Mouse (Mus musculus) forebrain, postnatal 0 days (tissue): ENCODE data around the gene Apba2. TPM values are rescaled to one million over a fixed set of nuclear protein-coding genes. Genes with fewer than 3 reads are reported as not detected.
A peak's percentile ranks its signal among the peaks of the same experiment; 100 is the strongest.

ENCODE experiments used
- ATAC-seq: fragments of 200-750 bp; cut with Nextera tagmentation; 2 replicates; pipeline ENCODE4 v1.8.0; 2017; ENCODE audit warnings: mild to moderate bottlenecking, moderate library complexity
- DNase-seq: peaks from one replicate; pipeline ENCODE4 v3.0.0-alpha.2; 2015
- H3K27ac ChIP-seq: fragments of 300-500 bp; sonication (generic); 2 replicates; pipeline ENCODE4 v1.5.1; 2014; ENCODE audit warnings: low read depth, mild to moderate bottlenecking, antibody characterized with exemption, low read length, moderate library complexity, mixed read lengths
- H3K27me3 ChIP-seq: fragments of 300-500 bp; sonication (generic); 2 replicates; pipeline ENCODE4 v1.6.1; 2014; ENCODE audit warnings: mild to moderate bottlenecking, low read length, mixed read lengths; ENCODE audit not compliant: insufficient read depth
- H3K36me3 ChIP-seq: fragments of 300-500 bp; sonication (generic); 2 replicates; pipeline ENCODE4 v1.6.1; 2014; ENCODE audit warnings: mild to moderate bottlenecking, moderate library complexity; ENCODE audit not compliant: insufficient read depth
- H3K4me1 ChIP-seq: fragments of 300-500 bp; sonication (generic); 2 replicates; pipeline ENCODE4 v1.6.1; 2014; ENCODE audit warnings: antibody characterized with exemption; ENCODE audit not compliant: insufficient read depth
- H3K4me2 ChIP-seq: fragments of 300-500 bp; sonication (generic); 2 replicates; pipeline ENCODE4 v1.6.1; 2014; ENCODE audit warnings: low read depth, mild to moderate bottlenecking, moderate library complexity
- H3K4me3 ChIP-seq: fragments of 300-500 bp; sonication (generic); 2 replicates; pipeline ENCODE4 v1.5.1; 2014; ENCODE audit warnings: low read depth, low read length, mixed read lengths
- H3K9ac ChIP-seq: fragments of 300-500 bp; sonication (generic); 2 replicates; pipeline ENCODE4 v1.6.1; 2014; ENCODE audit warnings: mild to moderate bottlenecking
- H3K9me3 ChIP-seq: fragments of 300-500 bp; sonication (generic); 2 replicates; pipeline ENCODE4 v1.6.1; 2016; ENCODE audit warnings: low read length
- CTCF ChIP-seq: sonication (generic); IDR thresholded peaks from 2 replicates; pipeline ENCODE4 v1.5.1; 2016; ENCODE audit warnings: antibody characterized with exemption, control low read depth, low read depth
- WGBS: fragments of 180-500 bp; shearing (Covaris S2); extraction: QIAGEN DNeasy Blood & Tissue Kit; methylation state at CpG from one replicate; pipeline ENCODE4 v1.1.7; 2014; 5-methylcytosine and 5-hydroxymethylcytosine counted together
- polyA plus RNA-seq: library from polyadenylated mRNA; unstranded; fragments of >200 nt; fragmentation: Nextera tagmentation; extraction: Ambion mirVana; gene quantifications from 2 replicates; pipeline ENCODE4 v1.2.1, GENCODE M21; 2015
- total RNA-seq: library from RNA; depleted of rRNA; stranded (reverse); fragments of >200 nt; gene quantifications from 2 replicates; pipeline ENCODE4 v1.2.3, GENCODE M21; 2014

Apba2 gene
- total and polyA plus RNA-seq, 2 experiments from 2014 or later: 227 to 332 TPM

DNA sequence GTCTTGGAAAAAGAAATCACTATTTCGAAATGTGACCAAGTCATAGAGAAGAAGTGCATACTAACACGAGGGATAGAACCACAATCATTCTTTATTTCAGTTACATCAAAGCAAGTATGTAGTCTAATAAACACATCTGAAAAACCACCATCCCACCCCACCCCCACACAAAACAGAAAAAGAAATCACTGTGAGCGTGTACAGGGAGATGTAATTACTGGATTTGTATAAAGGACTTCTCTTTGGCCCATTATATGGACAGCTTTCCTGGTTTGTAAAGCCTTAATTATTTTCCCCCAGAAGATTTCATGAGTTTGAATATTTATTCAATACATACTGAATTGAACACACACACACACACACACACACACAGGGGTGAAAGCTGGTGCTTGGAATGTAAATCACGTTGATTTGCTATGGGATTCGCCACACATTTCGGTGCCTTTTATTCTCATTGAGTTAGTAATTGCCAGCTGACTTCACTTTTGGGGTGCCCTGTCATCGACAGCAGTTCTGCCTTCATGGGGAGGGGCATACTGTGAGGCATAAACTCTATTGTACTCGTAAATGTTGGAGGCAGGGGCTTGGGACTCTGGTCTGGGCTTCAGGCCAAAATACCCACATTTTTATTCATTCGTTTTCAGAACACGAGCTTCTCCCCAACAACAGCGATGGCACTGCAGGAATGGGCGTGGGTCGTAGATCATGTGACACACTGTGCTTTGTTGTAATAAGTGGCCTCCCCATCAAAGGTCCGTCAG is 195.2 kb downstream of the Apba2 start:
- Histone ChIP-seq H3K4me3 (no peak overlapping the region), H3K36me3 (0 out of 2 replicates have a peak, but pooled peaks cover 6% of the 10 kb centered on the region), H3K27me3 (no peaks in the 10 kb centered on the region), H3K4me1 (peaks cover 21% of the 10 kb centered on the region; the same call in 1 of the 2 replicates), H3K4me2 (peak overlapping the region; percentile 28; the same call in 1 of the 2 replicates), H3K27ac (peak overlapping the region; percentile 62), H3K9ac (no peak overlapping the region), H3K9me3 (no peaks in the 10 kb centered on the region)
- TF ChIP-seq CTCF: no peak
- peak; percentile 91 for ATAC-seq
- DNase-seq: peak; percentile 75
- 17% methylated on average over 14 of the region's 14 CpGs for WGBS

DNA sequence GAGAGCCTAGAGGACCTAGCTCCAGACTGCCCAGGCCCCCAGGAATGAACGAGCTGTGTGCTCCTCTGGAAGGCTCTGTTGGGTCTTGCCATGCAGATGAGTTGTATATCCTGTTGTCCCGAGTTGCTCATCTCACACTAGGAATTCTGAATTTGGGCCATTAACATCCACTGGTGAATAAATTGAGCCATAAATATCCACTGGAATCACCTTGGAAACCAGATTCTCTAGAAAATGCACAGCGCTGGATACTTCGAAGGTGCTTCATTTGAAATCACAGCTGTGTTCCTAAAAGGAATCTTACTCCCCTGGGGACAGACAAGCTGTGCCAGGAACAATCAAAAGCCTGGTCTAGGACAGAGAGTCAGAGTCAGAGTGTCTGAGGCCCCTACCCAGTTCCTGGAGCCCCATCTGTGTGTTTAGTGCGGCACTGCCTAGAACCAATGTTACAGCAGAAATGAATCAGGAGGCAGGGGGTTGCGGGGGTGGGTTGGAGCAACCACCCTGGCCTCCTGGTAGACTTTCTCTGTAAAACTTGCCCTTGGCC is 196.4 kb downstream of the Apba2 start:
- Histone ChIP-seq H3K36me3 (0 out of 2 replicates have a peak, but pooled peaks cover 6% of the 10 kb centered on the region), H3K9me3 (no peaks in the 10 kb centered on the region), H3K4me3 (no peak overlapping the region), H3K27me3 (no peaks in the 10 kb centered on the region), H3K9ac (no peak overlapping the region), H3K4me2 (no peak overlapping the region), H3K4me1 (peaks cover 21% of the 10 kb centered on the region; the same call in 1 of the 2 replicates), H3K27ac (peak overlapping the region; percentile 62)
- no peak for TF ChIP-seq CTCF
- ATAC-seq: no peak
- WGBS: 56% methylated on average over 6 of the region's 6 CpGs
- DNase-seq: no peak

DNA sequence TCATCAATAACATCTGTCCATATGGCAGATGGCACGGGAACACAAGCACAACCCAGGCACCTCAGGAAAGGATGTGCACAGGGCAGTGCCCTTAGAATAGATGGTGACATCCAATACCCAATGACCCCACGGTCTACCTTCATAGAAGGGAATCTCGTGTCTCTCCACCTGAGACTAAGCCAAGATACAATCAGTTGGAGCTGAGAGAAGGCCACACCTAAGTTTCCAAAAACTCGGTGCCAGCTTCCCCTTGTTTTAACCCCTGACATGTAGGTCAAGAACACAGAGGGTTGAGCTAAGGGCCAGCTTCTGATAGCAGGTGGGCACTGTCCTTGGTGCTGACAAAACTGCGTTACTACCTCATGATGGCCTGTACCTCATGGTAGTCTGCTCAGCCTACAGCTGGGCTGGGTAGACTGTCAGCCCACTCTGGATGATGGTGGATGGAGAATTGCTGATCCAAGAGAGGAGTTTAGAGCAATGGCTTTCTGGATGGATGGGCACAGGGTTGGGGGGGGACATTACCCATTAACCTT is 202.6 kb downstream of the Apba2 start:
- H3K4me3 ChIP-seq: no peak overlapping the region
- DNase-seq (no peak), ATAC-seq (no peak)
- no peaks in the 10 kb centered on the region for H3K27me3 ChIP-seq
- no peaks in the 10 kb centered on the region for H3K9me3 ChIP-seq
- H3K4me1 ChIP-seq: no peaks in the 10 kb centered on the region
- no peak overlapping the region for H3K27ac ChIP-seq
- 82% methylated on average over 5 of the region's 5 CpGs for WGBS
- H3K4me2 ChIP-seq: no peak overlapping the region
- no peaks in the 10 kb centered on the region for H3K36me3 ChIP-seq
- TF ChIP-seq CTCF: no peak
- H3K9ac ChIP-seq: no peak overlapping the region

DNA sequence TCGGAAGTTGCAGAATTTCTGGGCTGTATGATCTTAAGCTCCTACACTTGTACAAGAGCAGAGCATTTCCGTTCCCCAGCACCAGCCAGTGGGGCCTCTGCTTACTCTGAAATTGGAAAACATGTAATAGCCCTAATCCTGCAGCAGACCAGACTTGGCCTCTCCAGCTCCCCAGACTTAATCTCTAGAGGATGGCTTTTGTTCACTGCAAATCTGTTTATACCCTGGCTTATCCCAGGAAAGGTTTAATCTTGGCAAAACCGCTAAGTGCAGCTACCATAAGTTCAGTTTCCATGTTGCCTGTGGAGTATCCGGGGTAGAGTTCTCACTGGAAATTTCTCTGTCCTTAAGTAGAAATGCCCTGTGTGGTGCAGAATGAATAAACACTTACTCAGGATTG is 206.7 kb downstream of the Apba2 start:
- Histone ChIP-seq H3K9me3 (no peaks in the 10 kb centered on the region), H3K4me1 (no peaks in the 10 kb centered on the region), H3K36me3 (no peaks in the 10 kb centered on the region), H3K27me3 (no peaks in the 10 kb centered on the region), H3K4me2 (no peak overlapping the region), H3K9ac (no peak overlapping the region), H3K27ac (no peak overlapping the region), H3K4me3 (no peak overlapping the region)
- no peak for TF ChIP-seq CTCF
- DNase-seq (no peak), ATAC-seq (no peak)
- WGBS: 80% methylated on average over 4 of the region's 4 CpGs

DNA sequence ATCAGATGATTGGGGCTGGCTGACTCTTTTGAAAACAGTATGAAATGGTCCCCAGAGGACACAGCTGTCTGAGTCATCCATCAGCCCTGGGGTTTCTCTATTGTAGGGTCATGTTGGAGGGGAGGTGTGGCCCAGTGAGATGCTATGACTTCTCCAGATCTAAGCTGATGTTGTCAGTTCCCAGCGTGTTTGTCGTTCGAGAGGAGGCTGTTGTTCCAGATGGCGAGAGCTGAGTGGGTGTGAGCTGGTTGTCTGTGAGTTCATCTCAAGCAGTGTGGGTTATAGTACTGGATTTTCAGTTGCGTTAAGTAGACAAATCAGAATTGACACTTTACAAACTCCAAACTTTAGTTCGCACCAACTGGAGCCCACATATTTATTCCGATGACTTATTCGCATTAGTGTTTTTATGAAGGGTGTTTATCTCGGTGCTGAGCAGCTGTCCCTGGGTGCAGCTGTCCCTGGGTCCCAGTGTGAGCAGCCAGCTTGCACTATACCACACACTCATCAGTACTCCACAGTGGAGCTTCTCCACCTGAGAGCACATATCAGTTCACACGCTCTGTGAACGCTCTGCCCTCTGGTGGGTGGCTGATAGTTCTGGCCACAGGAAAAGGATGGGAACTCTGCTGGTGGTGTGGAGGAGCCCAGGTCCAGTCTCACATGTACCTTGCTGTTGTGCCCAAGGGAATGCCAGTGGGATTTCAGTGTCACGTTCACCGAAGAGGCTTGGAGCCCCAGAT is 208.2 kb downstream of the Apba2 start:
- no peak overlapping the region for H3K27ac ChIP-seq
- no peaks in the 10 kb centered on the region for H3K27me3 ChIP-seq
- H3K9me3 ChIP-seq: no peaks in the 10 kb centered on the region
- WGBS: 82% methylated on average over 13 of the region's 13 CpGs
- no peak overlapping the region for H3K9ac ChIP-seq
- peak; percentile 26 for DNase-seq
- peak; percentile 62 for ATAC-seq
- H3K36me3 ChIP-seq: no peaks in the 10 kb centered on the region
- no peaks in the 10 kb centered on the region for H3K4me1 ChIP-seq
- TF ChIP-seq CTCF: peak; percentile 67
- H3K4me3 ChIP-seq: no peak overlapping the region
- no peak overlapping the region for H3K4me2 ChIP-seq

DNA sequence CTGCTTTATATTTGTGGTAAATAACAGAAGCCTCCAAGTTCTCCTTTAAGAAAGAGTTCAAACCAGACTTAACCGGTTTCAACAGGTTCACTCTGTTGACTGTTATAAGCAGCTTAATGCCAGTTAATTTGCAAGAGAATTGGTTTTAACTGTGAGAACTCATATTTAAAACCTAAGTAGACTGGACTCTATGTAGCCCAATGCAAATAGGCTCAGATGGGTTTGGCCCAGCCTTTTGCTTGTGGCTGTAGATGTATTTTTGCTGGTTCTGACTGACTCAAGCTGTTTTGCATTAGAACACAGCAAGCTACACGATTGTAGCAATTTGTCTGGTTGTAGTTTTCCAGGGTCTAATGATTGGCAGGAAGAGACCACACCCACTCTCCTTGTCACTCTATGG is 214.8 kb downstream of the Apba2 start:
- H3K9me3 ChIP-seq: no peaks in the 10 kb centered on the region
- H3K36me3 ChIP-seq: peaks cover 12% of the 10 kb centered on the region
- H3K27ac ChIP-seq: no peak overlapping the region
- DNase-seq (no peak), ATAC-seq (no peak; the same call in 1 of the 2 replicates)
- H3K4me3 ChIP-seq: no peak overlapping the region
- H3K27me3 ChIP-seq: no peaks in the 10 kb centered on the region
- H3K9ac ChIP-seq: no peak overlapping the region
- H3K4me1 ChIP-seq: no peaks in the 10 kb centered on the region
- WGBS: 52% methylated on average over 2 of the region's 2 CpGs
- TF ChIP-seq CTCF: no peak
- H3K4me2 ChIP-seq: no peak overlapping the region

DNA sequence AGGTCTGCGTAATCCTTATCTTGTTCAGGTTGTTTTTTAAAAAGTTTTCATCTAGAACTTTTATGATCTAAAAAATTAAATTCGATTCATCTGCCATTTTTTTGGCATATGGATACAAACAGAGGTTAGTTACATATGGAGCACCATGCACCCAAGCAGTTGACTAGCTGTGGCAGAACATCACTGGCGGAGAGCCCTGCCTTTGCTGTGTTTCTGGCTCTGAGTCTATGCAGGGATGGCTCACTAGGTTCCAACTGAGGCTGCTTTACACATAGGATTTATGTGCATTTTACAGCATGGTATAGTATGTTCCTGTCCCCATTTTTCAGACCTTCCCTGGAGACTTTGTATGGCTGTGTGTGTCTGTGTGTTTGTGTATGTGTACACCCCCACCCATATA is 221.8 kb downstream of the Apba2 start:
- peak; percentile 43 for DNase-seq
- Histone ChIP-seq H3K27ac (no peak overlapping the region), H3K4me3 (no peak overlapping the region), H3K4me2 (no peak overlapping the region), H3K36me3 (0 out of 2 replicates have a peak, but pooled peaks cover 2% of the 10 kb centered on the region), H3K9ac (no peak overlapping the region), H3K9me3 (no peaks in the 10 kb centered on the region), H3K4me1 (no peaks in the 10 kb centered on the region), H3K27me3 (no peaks in the 10 kb centered on the region)
- no peak for TF ChIP-seq CTCF
- 0 out of 2 replicates have a peak, but pooled peaks have one; percentile 12 for ATAC-seq
- WGBS: 79% methylated on average over 3 of the region's 3 CpGs
